Mouse (Mus musculus): ENCODE measurements at regions not wholly inside any gene's neighbourhood (a gene's known extent, or its start where the extent isn't known, plus 50 kb on each side); places are given as distances from the start of the nearest gene placed in this dataset.

DNA sequence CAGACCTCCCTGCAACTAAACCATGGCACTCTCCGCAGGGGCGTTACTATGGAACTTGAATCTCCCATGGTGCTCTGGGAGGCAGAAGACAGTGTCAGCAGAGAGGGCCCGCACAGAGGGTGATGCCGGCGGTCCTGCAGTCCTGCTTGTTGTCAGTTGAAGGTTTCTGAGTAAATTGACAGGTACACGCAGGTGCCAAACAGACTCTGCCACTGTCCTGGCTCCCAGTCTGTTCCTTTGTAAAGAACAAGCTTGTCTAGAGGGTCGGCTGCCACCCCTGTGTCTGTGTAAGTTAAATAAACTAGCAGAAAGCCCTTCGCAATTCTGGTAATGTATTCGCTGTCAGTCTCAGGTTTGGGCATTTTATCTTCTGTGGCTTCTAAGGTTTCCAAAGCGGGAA lies 521.6 kb downstream of the Dok5 start:
- no peak for TF ChIP-seq CTCF (IDR thresholded peaks at IDR 0.05; ENCODE audit: low read depth)
- TF ChIP-seq EP300 (IDR thresholded peaks at IDR 0.05; ENCODE audit: low read depth) = no peak

Measured in liver, embryonic 14.5 days (tissue).